Mouse (Mus musculus): ENCODE data around the gene Epha6.
"Not testable (repeated sequence)": the region's sequence is repeated elsewhere in the genome, so short reads cannot be mapped to it uniquely, and the experiment has no call there.

Gene Epha6

DNA sequence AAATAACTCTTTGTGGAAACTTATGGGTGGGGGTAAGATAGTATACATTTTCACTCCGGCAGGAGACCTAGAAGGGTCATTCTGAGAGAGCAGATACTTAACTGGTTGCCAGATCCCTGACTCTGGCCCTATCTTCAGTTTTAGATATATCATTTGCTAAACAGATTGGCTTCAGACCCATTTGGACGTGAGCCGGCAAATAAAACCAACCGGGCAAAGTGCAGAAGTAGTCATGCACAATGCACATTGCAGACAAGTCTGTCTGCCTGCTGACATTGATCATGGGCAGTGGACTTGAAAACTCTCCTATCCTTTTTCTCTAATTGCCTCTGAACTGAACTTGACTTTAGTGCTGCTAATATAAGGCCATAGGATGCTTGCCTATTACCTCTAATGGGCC lies 681.6 kb downstream of the Epha6 start:
- no peak for DNase-seq (ENCODE audit: low spot score in 2 of 2)

GRCm38 (mm10) chr16:59880073-59880472 lies 725.3 kb downstream of the Epha6 start:
- DNase-seq (ENCODE audit: low spot score in 2 of 2): no peak

GRCm38 (mm10) chr16:59871792-59872191 lies 733.5 kb downstream of the Epha6 start:
- no peak for DNase-seq (ENCODE audit: low spot score in 2 of 2)

DNA sequence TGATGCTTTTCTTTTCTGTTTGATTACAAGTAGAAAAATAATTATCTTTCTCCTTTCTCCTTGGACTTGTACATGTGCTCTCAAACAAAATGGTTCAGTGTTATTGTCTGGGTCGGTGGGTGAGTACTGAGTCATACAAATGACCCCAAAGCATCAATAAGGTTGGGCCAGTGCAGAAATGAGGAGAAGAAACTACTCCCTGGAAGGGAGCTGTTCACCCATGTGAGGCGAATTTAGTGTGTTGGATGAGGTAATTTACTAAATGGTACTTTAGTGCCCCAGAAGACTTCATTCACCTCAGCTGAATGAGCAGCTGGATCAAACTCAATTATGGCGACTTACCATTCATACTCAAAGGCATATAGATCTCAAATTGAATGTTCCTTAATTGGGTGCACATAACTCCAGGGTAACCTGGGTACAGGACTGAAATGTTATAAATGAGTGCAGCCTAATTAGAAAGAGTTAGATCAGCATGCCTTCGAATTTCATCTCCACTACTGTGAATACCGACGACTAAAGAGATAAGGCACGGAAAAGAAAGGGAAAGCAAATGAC lies 751.1 kb downstream of the Epha6 start:
- no peak for DNase-seq (ENCODE audit: low spot score in 2 of 2)

- no peak for DNase-seq (ENCODE audit: low spot score in 2 of 2)
Measured at GRCm38 (mm10) chr16:59852689-59853088, 752.6 kb downstream of the Epha6 start.

DNA sequence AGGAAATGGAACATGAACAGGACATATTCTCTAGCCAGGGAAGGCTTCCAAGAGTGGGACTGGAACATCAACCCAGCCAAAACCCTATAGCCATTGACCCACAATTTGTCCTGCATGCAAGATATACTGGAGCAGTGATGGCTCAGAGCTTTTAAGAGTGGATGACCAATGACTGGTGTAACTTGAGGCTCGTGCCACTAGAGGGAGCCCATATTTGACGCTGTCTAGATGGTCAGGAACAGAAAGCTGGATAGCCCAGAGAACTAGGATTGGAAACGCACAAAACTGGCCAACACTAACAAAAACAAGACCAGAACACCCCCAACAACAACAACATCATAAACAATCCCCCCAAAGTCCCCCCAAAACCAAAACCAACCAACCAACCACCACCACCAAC lies 758.8 kb downstream of the Epha6 start:
- no peak for DNase-seq (ENCODE audit: low spot score in 2 of 2)

DNA sequence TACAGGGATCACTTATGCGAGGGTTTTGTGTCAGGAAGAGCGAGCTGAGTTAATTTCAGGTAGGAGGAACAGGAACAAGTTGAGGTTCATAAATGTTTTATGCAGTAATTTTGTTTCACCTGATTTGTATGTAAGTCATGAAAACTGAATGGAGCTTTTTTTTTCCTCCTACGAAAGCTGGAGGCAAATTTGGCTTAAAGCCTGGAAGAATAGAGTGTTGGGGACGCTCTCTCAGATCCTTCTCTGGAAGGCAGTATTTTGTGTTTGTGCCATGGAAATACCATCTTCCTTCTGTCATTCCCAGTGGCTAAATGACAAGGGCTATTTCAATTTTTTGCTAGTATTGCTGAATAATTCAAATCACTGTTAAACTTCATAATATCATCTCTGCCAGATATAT lies 768.6 kb downstream of the Epha6 start:
- DNase-seq (ENCODE audit: low spot score in 2 of 2): no peak

GRCm38 (mm10) chr16:59836304-59836703 lies 769.0 kb downstream of the Epha6 start:
- DNase-seq (ENCODE audit: low spot score in 2 of 2): no peak

DNA sequence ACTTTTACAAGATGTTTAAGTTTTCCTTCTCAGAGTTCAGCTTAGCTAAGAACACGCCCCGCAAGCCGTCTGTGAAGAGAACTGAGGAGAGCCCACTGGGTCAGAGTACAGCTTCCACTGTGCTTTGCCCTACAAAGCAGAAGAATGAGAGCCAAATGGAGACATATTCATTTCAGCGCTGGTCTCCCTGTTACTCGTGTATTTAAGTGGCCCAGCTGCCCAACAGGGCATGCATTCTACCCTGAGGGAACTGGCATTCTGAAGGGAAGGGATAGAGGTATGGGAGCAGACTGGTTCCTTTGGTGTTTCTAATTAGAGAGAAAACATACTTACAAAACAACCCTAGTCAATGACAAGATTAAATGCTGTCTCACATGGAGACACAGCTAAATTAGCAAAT lies 772.9 kb downstream of the Epha6 start:
- no peak for DNase-seq (ENCODE audit: low spot score in 2 of 2)

DNA sequence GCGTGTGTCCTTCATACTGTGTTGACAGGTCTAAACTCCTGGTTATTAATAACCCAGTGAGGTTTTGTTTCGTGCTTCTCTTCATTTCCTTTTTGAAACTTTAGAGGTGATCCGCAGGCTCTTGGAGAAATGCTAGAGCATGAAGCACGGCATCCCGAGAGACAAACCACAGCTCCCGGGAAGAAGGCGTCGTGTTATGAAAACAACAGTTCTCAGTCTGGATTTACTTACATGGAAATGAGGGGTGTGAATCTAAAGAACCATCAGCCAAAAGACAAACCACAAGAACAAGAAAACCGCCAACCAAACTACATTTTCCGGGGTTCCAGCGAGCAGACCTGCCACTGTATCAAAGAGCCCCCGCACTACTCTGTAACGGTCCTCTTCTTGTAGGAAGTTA lies 775.7 kb downstream of the Epha6 start:
- DNase-seq (ENCODE audit: low spot score in 2 of 2): no peak

GRCm38 (mm10) chr16:59799790-59800189 lies 805.5 kb downstream of the Epha6 start:
- DNase-seq (ENCODE audit: low spot score in 2 of 2): not testable (repeated sequence)

- DNase-seq (ENCODE audit: low spot score in 2 of 2): no peak
Measured at GRCm38 (mm10) chr16:59772297-59772696, 833.0 kb downstream of the Epha6 start.

GRCm38 (mm10) chr16:59770421-59770820 lies 834.9 kb downstream of the Epha6 start:
- DNase-seq (ENCODE audit: low spot score in 2 of 2): no peak

DNA sequence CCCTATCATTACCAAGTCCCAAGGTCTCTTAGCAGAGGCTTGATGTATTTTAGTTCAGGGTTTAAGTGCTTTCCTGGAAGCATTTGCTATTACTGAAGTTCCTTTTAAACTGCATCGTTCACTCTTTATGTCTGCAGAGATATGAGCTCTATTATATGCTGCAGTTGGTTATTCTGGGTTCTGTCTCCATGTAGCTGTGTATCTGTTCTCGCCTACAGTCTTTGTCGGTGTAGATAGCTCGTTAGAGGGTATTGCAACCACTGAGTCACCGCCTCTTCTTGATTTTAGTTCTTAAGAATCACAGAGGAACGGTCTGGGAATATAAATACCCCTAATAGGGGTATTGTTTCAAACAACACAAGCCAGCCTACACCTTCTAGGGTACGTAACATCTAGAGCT lies 835.4 kb downstream of the Epha6 start:
- no peak for DNase-seq (ENCODE audit: low spot score in 2 of 2)

DNA sequence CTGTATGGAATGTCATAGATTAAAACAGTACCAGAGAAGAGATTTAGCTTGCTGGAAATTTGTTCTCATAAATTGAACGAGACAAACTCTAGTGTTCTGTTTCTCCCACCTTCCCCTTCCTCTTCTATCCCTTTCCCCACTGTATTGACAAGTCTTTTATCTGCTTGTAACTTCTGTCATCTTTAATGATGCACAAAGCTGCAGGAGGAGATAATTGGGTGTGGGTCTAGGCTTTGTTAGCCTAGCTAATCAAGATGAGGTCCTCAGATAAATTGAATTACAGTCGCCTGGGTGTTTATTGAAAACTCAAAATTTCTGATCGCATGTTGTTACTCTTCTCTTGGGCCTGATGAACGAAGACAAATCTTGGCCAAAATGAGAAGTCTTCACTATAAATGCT lies 844.5 kb downstream of the Epha6 start:
- no peak for DNase-seq (ENCODE audit: low spot score in 2 of 2)

DNA sequence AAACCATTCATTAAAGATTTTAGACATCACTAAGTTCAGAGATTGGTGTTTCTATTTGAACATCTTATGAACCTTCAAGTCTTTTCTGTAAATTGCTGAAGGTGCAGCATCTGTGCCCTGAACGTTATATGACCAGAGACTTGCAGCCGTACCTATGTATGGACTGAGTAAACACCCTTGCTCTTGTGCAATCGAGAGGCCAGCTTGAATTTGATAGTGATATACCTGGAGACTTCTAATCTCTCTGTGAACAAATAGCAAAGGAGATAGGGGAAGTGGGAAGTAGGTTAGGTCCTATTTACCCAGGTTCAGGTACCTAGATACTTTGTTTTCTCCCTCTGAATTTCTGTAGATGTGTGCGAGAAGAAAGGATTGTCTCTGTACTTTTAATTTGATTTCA lies 854.4 kb downstream of the Epha6 start:
- DNase-seq (ENCODE audit: low spot score in 2 of 2): no peak

GRCm38 (mm10) chr16:59743669-59744068 lies 861.7 kb downstream of the Epha6 start:
- DNase-seq (ENCODE audit: low spot score in 2 of 2): no peak

DNA sequence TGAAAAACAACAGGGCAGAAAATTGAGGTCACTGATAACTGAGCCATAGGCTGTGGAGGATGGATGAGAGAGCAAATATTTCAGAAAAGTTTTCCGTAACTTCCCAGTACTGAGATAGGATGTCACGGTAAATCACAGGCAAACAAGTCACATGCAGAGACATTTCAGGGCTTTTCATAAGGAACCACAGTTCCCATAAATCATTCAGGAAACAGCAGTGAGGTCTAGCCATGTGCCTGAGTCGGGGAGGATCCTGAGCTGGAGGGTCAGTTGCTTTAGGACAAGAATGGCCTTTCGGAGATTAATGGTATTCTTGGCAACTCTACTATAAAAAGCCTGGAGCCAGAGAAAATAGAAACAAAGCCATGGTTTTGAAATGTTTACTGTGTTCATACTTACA lies 889.8 kb downstream of the Epha6 start:
- DNase-seq (ENCODE audit: low spot score in 2 of 2): no peak

- peak; percentile 26 to 33 for DNase-seq (ENCODE audit: low spot score in 2 of 2)
Measured at GRCm38 (mm10) chr16:59693230-59693629, 912.1 kb downstream of the Epha6 start.

DNA sequence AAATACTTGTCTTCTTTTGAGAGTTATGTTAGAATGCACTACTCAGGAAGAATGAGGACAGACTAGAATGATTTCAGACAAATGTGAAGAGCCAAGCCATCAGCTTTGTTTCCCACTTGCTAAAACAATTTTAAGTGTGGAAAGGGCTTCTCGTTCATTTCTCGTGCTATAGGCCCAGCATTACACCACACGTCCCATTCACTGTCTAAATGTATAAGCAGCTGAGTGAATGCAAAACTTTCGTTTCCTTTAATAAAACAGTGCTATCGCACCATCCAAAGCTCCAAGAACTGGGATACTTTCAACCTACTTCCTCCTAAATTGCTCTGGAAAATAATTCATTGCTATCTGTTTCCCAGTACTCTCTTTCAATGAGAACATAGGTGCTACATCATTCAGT lies 916.2 kb downstream of the Epha6 start:
- no peak for DNase-seq (ENCODE audit: low spot score in 2 of 2)

GRCm38 (mm10) chr16:59685135-59685534 lies 920.2 kb downstream of the Epha6 start:
- DNase-seq (ENCODE audit: low spot score in 2 of 2): no peak

GRCm38 (mm10) chr16:59683434-59683833 lies 921.9 kb downstream of the Epha6 start:
- DNase-seq (ENCODE audit: low spot score in 2 of 2): peak; percentile 55 to 74

GRCm38 (mm10) chr16:59682216-59682891 lies 923.0 kb downstream of the Epha6 start:
- no peak for DNase-seq (ENCODE audit: low spot score in 2 of 2)

DNA sequence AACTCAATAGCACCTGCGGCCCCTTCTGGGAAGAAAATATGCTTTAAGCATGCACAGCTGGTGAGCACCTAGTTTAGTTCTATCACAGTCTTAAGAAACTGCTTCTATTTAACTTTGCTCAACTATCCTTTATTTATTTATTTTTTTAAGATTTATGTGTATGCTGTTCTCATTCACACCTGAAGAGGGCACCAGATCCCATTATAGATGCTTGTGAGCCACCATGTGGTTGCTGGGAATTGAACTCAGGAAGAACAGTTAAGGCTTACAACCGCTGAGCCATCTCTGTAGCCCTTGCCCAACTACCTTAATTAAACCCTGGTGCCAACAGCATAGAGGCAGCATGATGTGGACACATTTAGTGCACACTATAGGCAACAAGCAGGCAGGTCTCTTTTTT lies 938.4 kb downstream of the Epha6 start:
- no peak for DNase-seq (ENCODE audit: low spot score in 2 of 2)
